Mouse (Mus musculus) cerebellum, postnatal 4 days (tissue): ENCODE measurements around the gene Eef1akmt2.
A peak's percentile ranks its signal among the peaks of the same experiment; 100 is the strongest.

ENCODE experiments used
- DNase-seq, 2 experiments: peaks; one replicate each; pipeline ENCODE4 v3.0.0; 2022; ENCODE audit warnings: low spot score in 2 of 2, mixed read lengths in 1 of 2

Eef1akmt2 gene

DNA sequence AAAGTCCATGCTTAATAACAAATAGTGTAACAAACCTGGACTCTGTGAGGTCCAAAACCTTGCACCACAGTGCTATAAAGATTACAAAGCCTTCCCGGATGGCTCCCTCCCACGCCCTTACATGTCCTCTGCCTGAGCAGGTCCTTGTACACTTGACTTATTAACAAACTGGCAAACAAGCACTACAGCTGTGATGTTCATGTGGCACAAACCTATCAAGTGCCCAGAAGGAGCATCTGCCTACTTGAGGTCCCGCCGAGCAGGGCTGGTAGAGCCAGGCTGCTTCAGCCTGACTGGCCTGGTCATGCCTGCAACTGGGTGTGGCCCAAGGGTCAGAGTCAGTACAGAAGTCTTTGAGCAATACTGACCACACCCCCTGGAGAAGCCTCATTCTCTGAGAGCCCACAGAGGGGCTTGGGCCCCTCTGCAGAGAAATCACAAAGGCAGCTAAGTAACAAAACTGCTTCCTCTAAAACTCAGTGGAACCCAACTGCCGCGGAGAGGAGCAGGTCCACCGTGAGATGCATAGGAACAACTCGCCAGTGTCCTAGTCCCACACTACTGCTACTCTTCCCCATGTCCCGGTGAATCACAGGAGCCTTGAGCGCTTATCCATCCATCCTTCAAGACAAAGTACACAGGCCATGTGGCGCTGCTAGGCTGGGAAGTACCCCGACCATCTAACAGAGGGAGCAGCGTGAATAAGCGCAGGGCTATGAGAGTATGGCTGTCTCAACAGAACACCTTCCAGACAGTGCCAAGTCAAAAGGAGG is 61.8 kb downstream of the Eef1akmt2 start:
- no peak for DNase-seq

DNA sequence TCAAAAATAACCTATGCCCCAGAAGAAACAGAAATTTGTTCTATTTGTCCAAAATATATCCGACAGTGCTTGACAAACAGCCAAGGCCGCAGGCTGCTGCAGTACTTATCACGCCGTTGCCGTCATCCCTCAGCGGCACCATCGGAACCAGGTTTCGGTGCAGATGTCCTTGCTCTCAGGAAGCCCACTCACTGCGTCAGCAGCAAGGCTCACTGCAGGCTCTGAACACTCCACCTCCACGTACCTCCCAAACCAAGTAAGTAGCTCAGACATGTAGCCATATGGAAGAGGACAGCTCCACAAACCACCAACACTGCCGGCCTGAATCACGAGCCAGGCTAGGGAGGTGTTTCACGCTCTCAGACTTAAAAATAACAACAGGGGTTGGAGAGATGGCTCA is 63.6 kb downstream of the Eef1akmt2 start:
- DNase-seq: no peak

DNA sequence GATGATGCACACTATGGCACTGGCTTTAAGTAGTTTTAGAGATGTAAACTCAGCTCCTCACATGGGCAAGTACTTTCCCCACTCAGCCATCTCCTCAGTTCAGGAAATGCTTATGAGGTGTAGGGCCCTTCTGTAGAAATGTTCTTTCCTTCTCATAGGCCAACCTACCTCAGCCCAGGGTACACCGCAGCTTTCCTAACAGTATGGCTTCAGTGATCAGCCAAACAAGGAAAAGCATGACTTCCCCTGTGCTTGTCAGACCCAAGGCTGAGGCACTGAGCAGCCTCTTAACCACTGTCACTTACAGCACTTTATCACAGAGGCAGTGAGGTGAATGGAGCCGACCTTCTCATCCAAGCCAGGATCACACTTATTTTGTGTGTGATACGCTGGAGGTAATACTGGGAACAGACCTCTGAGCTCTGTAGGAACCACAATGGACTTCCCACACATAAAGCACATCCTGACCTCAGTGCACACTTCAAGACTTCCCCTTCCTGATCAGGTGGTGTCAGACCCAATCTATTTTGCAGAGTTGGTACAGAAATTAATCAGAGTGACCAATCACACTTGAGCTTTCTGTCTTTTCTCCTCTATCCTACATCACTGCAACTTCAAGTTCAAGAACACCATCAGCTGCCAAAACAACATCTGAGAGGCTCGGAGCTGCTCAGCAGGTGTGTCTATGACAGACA is 64.8 kb downstream of the Eef1akmt2 start:
- no peak for DNase-seq

DNA sequence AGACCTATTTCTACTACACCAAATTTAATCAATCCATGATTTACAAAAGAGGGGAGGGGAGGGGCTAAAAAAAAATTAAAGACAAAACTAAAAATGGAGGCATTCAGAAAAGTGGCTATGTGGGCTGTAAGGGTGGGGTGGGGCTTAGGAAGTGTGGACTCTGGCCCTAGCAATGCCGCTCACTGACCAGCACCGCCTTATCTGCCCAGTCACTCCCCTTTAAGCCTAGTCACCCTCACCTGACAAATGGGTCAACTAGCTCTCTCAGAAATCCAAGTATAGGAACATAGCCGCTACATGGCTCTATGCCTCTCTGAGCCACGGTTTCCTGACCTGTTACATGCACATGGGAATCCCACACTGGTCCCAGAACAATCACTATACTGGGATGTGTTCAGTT is 65.5 kb downstream of the Eef1akmt2 start:
- DNase-seq: no peak

DNA sequence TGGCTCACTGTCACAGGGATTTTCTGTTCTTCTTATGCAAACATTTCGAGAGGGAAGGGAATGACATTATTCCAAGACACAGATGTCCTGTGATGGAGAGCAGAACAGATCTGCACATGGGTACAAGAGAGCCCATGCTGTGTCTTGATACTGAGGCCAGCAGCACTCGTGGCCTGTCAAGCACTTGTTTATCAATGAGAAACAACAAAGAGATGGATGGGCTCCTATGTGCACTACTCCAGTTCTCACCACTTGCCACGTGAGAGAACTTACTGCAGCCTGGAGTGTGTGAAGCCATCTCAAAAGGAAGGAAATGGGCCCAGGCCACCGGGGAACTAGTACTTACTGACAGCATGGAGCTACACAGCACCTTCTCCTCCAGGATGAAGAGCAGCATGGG is 66.0 kb downstream of the Eef1akmt2 start:
- no peak for DNase-seq

DNA sequence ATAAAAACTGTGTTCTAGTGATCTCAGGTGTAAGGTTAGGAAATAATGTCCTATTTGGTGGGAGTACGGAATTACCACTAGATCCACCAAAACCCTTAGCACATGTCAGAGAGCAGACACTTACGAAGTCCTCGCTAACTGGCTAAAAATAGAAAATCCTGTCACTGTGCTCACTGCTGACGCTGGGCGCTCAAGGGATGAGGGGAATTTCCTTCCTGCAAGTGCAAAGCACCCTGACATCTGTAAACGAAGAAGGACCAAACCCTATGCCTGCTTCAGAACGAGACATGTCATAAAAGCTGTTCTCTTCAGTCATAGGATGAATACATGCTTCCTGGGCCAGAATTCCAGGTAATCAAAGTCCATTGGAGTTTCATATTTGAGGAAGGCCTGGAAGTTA is 66.5 kb downstream of the Eef1akmt2 start:
- DNase-seq: no peak

DNA sequence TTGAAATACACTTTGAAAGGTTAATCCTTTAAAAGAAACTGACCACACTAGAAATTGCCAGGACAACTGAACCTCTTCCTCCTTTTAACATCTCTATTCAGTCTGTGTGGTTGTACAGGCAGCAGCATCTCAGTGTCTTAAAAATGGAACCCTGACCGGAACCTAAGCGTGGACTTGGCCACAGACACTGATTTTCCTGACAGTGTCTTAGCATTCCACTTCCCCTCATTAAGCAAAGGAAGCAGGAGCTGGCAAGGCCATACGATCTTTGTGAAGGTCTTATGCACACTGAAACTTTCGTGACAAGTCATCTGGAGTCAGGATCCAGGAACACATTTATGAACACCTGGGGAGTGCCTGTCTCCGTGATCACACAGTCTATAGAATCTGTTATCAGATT is 68.4 kb downstream of the Eef1akmt2 start:
- no peak for DNase-seq

DNA sequence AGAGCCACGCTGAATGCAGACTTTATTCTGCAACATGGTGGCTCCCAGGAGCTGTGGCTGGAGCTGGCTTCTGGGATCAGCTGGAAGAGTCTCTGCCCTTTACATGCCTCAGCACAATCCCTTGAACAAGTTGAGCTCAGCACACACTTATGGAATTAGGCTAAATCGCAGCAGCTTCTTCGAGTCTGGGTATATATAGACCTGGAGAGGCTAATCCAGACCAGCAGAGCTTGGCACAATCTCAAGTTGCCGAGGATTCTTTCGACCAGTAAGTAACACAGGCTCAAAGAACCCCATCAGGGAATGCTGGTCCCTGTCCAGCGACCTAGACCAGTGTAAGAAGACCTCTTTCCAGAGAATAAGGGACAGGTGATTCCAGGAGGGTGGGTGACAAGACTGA is 70.6 kb downstream of the Eef1akmt2 start:
- DNase-seq: no peak

DNA sequence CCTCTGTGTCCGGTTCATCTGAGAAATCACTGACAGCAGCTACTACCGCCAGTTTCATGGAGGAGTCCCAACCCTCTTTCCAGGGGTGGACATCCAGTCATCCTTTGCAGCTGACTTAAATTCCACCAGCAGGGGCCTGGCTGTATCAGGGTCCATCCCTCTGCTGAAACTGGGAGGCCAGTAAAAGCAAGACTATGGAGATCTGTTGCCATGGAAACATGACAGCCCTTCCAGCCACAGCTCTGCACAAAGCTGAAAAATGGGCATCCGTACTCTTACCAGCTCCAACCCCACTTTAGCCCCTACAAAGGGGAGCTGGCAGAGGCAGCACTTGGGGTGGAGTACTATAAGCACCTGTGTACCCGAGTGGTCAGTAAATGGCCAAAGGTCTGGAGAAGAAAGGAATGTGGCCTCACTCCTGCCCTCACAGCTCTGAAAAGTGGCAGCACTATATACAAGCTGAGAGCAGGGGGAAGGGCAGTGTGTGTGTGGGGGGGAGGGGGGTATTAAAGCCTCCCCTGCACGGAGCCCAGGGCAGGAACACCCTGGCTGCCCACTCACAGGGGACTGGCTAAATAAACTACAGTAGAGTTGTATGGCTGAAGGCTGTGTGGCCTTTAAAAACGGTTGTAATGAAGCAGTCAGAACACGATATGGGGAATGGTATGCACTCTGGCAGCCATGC is 71.2 kb downstream of the Eef1akmt2 start:
- DNase-seq: peak in 1 of 2 experiments; percentile 22

DNA sequence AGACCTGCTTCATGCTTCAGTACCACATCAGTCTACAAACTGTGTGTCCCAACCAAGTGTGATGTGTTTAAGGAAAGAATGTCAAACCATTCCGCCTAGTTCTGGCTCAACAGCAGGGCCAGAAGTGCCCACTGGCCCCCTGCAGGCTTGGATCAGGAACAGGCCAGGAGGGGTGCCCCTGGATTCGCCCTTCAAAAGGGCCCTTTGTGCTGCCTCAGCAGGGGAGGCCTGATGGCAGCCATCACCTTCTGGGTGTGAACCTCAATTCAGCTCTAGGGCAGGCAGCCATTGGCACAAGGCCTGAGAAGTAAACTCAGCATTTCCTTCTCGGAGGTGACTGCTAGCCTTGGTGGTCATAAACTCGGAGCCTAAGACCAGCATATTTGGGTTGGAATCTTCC is 71.9 kb downstream of the Eef1akmt2 start:
- peak in 1 of 2 experiments; percentile 32 for DNase-seq

DNA sequence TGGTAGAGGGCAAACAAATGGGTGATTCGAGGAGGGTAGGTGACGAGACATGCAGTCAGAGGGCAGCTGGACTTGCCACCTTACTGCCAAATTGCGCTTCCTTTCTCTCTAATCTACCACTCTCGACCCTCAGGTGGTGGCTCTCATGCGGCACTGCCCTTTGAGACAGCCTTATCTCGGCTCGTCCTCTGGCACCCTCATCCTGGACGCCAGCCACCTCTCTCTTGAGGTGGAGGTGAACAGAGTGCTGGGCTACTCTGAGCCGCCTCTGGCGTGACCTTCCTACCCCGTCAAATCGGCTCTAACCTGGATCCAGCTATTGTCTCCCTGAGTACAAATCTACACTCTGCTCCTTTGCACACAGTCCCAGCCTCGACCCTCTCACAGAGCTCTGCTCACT is 73.8 kb downstream of the Eef1akmt2 start:
- no peak for DNase-seq

DNA sequence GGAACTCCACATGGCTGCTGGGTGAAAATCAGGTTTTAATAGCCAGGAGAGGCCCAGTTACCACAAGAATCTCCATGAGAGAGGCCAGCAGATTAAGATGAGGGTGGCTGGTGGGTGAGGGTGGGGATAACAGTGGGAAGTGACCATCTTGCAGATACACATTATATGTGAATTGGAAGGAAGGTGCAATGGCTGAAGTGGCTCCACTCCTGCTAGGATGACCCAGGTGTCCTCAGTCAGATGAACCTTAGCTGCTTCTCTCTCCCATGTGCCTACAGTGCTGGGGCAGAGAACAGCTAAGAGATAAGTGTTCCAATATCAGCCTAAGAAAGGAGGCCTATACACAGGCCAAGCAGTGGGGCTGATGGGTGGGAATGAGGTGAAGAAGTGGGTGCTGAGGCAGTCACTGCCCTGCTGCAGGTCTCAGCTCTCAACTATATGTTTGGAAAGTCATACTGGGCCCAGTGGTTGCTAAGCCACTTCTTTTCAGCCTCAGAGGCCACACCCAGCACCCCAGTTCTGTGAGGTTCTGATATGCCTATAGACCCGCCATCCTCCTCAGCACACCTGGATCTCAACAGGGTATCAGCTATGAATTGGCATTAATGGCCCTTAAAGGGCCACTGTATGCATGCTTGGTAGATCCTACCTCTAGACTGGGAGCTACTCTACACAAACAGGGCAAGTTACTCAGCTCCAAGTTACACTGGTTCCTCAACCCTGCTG is 74.6 kb downstream of the Eef1akmt2 start:
- no peak for DNase-seq
